Mouse (Mus musculus) bone marrow, adult 2 months (tissue): ENCODE data around the gene Tnip1. TPM values are rescaled to one million over a fixed set of nuclear protein-coding genes. Genes with fewer than 3 reads are reported as not detected.
A peak's percentile ranks its signal among the peaks of the same experiment; 100 is the strongest.

Experiments used
- H3K27ac ChIP-seq: fragments of 200-500 bp; 2 replicates; pipeline ENCODE4 v1.5.1; 2012; ENCODE audit warnings: low read depth, mild to moderate bottlenecking, control low read depth, inconsistent platforms, low read length; ENCODE audit not compliant: control insufficient read depth, poor library complexity, insufficient read depth
- H3K4me1 ChIP-seq: fragments of 200-500 bp; 2 replicates; pipeline ENCODE4 v1.6.1; 2011; ENCODE audit warnings: low read length; ENCODE audit not compliant: control insufficient read depth, insufficient read depth
- H3K4me3 ChIP-seq: fragments of 200-500 bp; replicated peaks from 2 replicates; pipeline ENCODE3; 2011; ENCODE audit warnings: mild to moderate bottlenecking, low read depth, low read length, control low read depth; ENCODE audit not compliant: control insufficient read depth
- CTCF ChIP-seq: fragments of 200-500 bp; IDR thresholded peaks from 2 replicates; pipeline ENCODE4 v1.5.1; 2011; ENCODE audit warnings: low read length, control low read depth; ENCODE audit not compliant: control insufficient read depth, insufficient read depth
- POLR2A ChIP-seq: fragments of 200-500 bp; IDR thresholded peaks from 2 replicates; pipeline ENCODE4 v1.6.1; 2011; ENCODE audit warnings: low read depth, mild to moderate bottlenecking, control low read depth, low read length, borderline replicate concordance; ENCODE audit not compliant: control insufficient read depth
- WGBS: fragments of 180-500 bp; shearing (Covaris S2); methylation state at CpG from one replicate; pipeline ENCODE4 v1.1.7; 2018; 5-methylcytosine and 5-hydroxymethylcytosine counted together
- polyA plus RNA-seq: library from polyadenylated mRNA; stranded (reverse); fragments of >200 nt; gene quantifications from 2 replicates; pipeline ENCODE4 v1.2.4, GENCODE M21; 2011; ENCODE audit warnings: low replicate concordance; ENCODE audit not compliant: missing spikeins, insufficient read depth, insufficient read length

The Tnip1 gene
- polyA plus RNA-seq, 1 experiment = 22.5 TPM

- H3K27ac ChIP-seq = no peak overlapping the region
- H3K4me3 ChIP-seq = no peak overlapping the region
- no peaks in the 10 kb centered on the region for H3K4me1 ChIP-seq
- 85% methylated on average over 14 of the region's 14 CpGs for WGBS
- TF ChIP-seq CTCF = peak; percentile 92
- no peak for TF ChIP-seq POLR2A
Measured at GRCm38 (mm10) chr11:54927346-54928140, 35.2 kb downstream of the Tnip1 start.

- no peak overlapping the region for H3K4me3 ChIP-seq
- H3K27ac ChIP-seq = no peak overlapping the region
- 85% methylated on average over 14 of the region's 14 CpGs for WGBS
- TF ChIP-seq POLR2A = no peak
- TF ChIP-seq CTCF = no peak
- H3K4me1 ChIP-seq = peaks cover 2% of the 10 kb centered on the region
Measured at GRCm38 (mm10) chr11:54924145-54924544, 38.6 kb downstream of the Tnip1 start.

- 84% methylated on average over 3 of the region's 3 CpGs for WGBS
- Histone ChIP-seq H3K4me1 (peaks cover 2% of the 10 kb centered on the region), H3K4me3 (no peak overlapping the region), H3K27ac (no peak overlapping the region)
- no peak for TF ChIP-seq POLR2A
- no peak for TF ChIP-seq CTCF
Measured at GRCm38 (mm10) chr11:54922488-54922887, 40.2 kb downstream of the Tnip1 start.

DNA sequence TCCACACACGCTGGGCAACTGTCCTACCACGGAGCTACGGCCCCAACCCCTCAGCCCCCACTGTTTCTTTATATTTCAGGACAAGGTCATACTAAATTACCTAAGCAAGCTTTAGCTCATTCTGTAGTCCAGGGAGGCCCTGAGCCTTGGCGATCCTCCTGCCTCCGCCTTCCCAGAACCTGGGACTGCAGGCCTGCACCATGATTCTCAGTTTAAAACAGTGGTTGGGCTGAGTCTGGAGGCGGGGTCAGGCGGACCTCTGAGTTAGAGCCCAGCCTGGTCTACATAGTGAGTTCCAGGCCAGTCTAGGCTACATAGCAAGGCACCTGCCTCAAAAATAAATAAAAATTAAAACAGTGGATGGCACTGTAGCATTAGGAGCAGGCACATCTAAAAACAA is 40.9 kb downstream of the Tnip1 start:
- Histone ChIP-seq H3K4me3 (no peak overlapping the region), H3K27ac (peak overlapping the region; percentile 5; the same call in 1 of the 2 replicates), H3K4me1 (peaks cover 2% of the 10 kb centered on the region)
- WGBS = 47% methylated on average over 7 of the region's 7 CpGs
- TF ChIP-seq POLR2A (no peak), CTCF (no peak)

DNA sequence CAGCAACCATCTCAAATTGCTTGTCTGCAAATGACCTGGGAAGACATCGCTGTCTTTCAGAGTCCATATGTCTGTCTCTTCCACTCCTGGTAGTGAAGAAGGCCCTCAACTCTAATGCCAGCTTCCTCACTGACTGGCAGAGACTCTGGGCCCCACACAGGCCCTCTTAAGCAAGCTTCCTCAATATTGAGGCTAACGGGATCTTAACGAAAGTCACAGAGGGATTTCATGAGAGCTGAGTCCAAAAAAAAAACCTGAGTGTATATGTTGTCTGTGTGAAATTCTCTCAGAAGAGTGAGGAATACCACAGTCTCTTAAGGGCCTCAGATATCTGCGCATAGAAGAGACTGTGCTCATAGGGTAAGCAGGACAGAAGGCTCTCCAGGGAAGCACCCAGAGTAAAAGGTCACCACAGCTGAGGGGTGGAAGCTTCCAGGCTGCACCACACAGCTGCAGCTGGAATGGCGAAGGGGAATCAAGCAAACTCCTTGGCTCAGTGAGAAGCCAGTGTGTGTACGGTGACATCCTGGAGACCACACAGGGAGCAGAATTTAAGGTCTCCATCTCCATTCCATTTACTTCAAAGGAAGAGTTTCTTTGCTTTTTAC is 41.6 kb downstream of the Tnip1 start:
- Histone ChIP-seq H3K4me1 (peaks cover 2% of the 10 kb centered on the region), H3K4me3 (no peak overlapping the region), H3K27ac (peak overlapping the region; percentile 60; the same call in 1 of the 2 replicates)
- TF ChIP-seq POLR2A = no peak
- TF ChIP-seq CTCF = no peak
- 58% methylated on average over 6 of the region's 6 CpGs for WGBS

DNA sequence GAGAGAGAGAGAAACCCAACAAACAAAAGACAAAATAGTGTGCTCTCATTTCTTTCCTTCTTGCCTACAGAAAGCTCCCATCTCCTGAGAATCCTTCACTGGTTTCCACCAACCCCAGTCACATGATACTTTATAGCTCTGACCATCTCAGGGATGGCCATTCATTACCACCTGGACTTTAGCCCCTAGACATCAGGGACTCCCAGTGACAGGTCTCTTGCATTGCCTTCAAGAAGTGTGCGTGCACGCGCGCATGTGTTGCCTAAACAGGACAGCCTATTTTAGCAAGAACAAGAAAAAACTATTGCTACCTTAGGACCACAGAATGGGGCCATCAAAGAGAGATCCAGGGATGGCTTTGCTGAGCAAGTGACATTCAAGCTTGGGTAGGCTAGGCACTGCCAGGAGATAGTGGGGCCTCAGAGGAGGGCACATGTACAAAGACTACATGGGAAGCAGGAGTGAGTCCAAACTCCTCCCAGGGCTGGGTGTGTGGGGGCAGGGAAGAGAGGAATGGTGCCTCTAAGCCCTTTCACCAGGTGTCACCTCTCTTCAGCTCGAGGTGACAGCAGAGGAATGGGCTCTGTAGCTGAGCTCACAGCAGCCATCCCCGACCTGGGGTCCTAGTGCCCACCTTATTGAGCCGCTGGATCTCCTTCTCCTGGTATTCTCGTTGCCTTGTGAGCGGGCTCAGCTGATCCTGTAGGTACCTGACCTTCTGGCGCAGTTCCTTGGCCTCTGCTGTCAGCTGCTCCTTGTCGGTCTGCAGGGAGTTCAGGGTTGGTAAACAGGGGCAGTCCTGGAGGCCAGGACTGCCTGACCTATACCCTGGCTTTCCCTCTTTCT is 42.4 kb downstream of the Tnip1 start:
- peaks cover 2% of the 10 kb centered on the region for H3K4me1 ChIP-seq
- no peak for TF ChIP-seq CTCF
- no peak for TF ChIP-seq POLR2A
- WGBS = 78% methylated on average over 11 of the region's 11 CpGs
- no peak overlapping the region for H3K4me3 ChIP-seq
- H3K27ac ChIP-seq = peak overlapping the region; percentile 60; the same call in 1 of the 2 replicates

DNA sequence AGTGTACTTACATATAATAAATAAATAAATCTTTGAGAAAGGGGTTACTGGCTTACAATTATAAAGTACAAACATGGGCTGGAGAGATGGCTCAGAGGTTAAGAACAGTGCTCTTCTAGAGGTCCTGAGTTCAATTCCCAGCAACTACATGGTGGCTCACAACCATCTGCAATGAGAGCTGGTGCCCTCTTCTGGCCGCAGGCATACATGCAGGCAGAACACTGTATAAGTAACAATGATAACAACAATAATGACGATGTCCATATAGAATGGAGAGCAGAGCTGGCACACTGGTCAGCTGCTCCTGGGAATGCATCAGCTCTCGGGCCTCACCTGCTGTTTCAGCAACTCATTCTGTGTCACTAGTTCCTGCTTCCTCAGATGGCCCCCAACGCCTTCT is 44.4 kb downstream of the Tnip1 start:
- Histone ChIP-seq H3K27ac (no peak overlapping the region), H3K4me3 (no peak overlapping the region), H3K4me1 (peaks cover 2% of the 10 kb centered on the region)
- TF ChIP-seq POLR2A (no peak), CTCF (peak; percentile 40; the same call in 1 of the 2 replicates)
- 83% methylated on average over 4 of the region's 4 CpGs for WGBS

- no peak overlapping the region for H3K27ac ChIP-seq
- H3K4me3 ChIP-seq = no peak overlapping the region
- H3K4me1 ChIP-seq = peaks cover 2% of the 10 kb centered on the region
- WGBS = 91% methylated on average over 7 of the region's 7 CpGs
- no peak for TF ChIP-seq POLR2A
Measured at GRCm38 (mm10) chr11:54917461-54917860, 45.3 kb downstream of the Tnip1 start.
